Mouse (Mus musculus) erythroblast, embryonic 14.5 days (primary cell): ENCODE data around the gene Mbnl1.

ENCODE experiments used
- GATA1 ChIP-seq: IDR thresholded peaks from 2 replicates; pipeline ENCODE4 v1.6.1; 2012; ENCODE audit warnings: low read length, inconsistent platforms, mixed read lengths
- TAL1 ChIP-seq: IDR thresholded peaks from 3 replicates; pipeline ENCODE4 v1.6.1; 2012; ENCODE audit warnings: low read length, inconsistent platforms, mixed read lengths

- TF ChIP-seq TAL1 (no peak), GATA1 (no peak)
Observed at GRCm38 (mm10) chr3:60615057-60615606, 142.5 kb downstream of the Mbnl1 start.
